ENCODE assay signal across 21 mouse cellular contexts in the genomic region with DNA sequence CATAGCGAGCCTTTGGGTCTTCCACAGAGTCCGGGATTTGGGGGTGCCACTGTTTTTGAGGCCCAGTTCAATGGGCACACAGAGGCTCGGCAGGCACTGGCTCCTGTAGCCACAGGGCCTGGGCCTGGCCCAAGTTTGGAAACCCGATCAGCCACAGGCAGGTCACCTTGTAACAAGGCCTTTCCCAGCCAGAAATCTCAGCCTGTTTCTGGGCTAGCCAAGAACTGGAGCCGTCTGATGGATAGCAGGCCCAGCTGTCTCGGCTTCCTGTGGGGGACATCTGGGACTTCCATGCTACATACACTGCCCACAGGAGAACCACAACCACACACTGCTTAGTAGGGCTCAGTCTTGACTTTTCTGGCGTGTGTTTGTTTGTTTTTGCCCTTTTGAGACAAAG. TPM values are rescaled to one million over a fixed set of nuclear protein-coding genes. Genes with fewer than 3 reads are reported as not detected.
A peak's percentile ranks its signal among the peaks of the same experiment; 100 is the strongest.
DNase-seq lines count a peak whose midpoint lies in the region; ATAC-seq lines count a peak whose summit lies in the region.
"Had no signal": no experiment of that assay in that cellular context is flagged by ENCODE, and none has a peak within 500 bp of the region (broad histone marks: within the 10 kb centered on the region; RNA-seq: fewer than 3 reads in every experiment).

No protein-coding gene starts in this region.

- no peak for DNase-seq in heart, embryonic 10.5 days (ENCODE audit: low spot score)
- peak; percentile 18 for DNase-seq in thymus, postnatal 4 days
- DNase-seq in thymus, postnatal 36 days, result no peak
- peak; percentile 69 for DNase-seq in gastrocnemius, postnatal 10 days
- no peak for DNase-seq in B cell, adult 2 months
- DNase-seq: adrenal gland, postnatal 36 days; cerebellum, adult 11 months; cerebellum, adult 9-11 months; kidney, adult 9 months; kidney, postnatal 14 days; lung, postnatal 4 days had no signal

- no peak overlapping the region for H3K9ac ChIP-seq in heart, embryonic 11.5 days (ENCODE audit: low read depth, low read length)
- H3K9ac ChIP-seq: forebrain, embryonic 12.5 days; heart, embryonic 15.5 days; intestine, embryonic 15.5 days; limb, embryonic 13.5 days; midbrain, embryonic 15.5 days had no signal

- H3K4me3 ChIP-seq in heart, embryonic 10.5 days, result no peak overlapping the region
- H3K4me3 ChIP-seq in heart, embryonic 11.5 days (ENCODE audit: low read depth, low read length), result no peak overlapping the region
- H3K4me3 ChIP-seq: forebrain, embryonic 12.5 days; heart, embryonic 15.5 days; hindbrain, embryonic 10.5 days; intestine, embryonic 15.5 days; limb, embryonic 13.5 days; midbrain, embryonic 15.5 days had no signal

- H3K9me3 ChIP-seq in heart, embryonic 10.5 days, result no peaks in the 10 kb centered on the region
- H3K9me3 ChIP-seq in heart, embryonic 11.5 days (replicated peaks; ENCODE audit: control insufficient read depth, low read length), result no peaks in the 10 kb centered on the region
- H3K9me3 ChIP-seq: forebrain, embryonic 12.5 days; heart, embryonic 15.5 days; hindbrain, embryonic 10.5 days; intestine, embryonic 15.5 days; limb, embryonic 13.5 days; midbrain, embryonic 15.5 days had no signal

- no peak for ATAC-seq in heart, embryonic 11.5 days (replicated peaks; ENCODE audit: insufficient number of reproducible peaks, low FRiP score, low TSS enrichment)
- ATAC-seq in megakaryocyte progenitor cell, adult 5-6 weeks (replicated peaks; ENCODE audit: poor library complexity), result no peak
- ATAC-seq: CD4-positive, CD25-positive, alpha-beta regulatory T cell, adult 4 months; hindbrain, embryonic 16.5 days; intestine, embryonic 15.5 days; midbrain, embryonic 15.5 days had no signal

- no peaks in the 10 kb centered on the region for H3K36me3 ChIP-seq in heart, embryonic 10.5 days
- no peaks in the 10 kb centered on the region for H3K36me3 ChIP-seq in heart, embryonic 11.5 days (ENCODE audit: control insufficient read depth, insufficient read depth, low read length)
- H3K36me3 ChIP-seq: forebrain, embryonic 12.5 days; heart, embryonic 15.5 days; hindbrain, embryonic 10.5 days; intestine, embryonic 15.5 days; limb, embryonic 13.5 days; midbrain, embryonic 15.5 days had no signal

- peak overlapping the region; percentile 72 for H3K27ac ChIP-seq in heart, embryonic 10.5 days
- no peak overlapping the region for H3K27ac ChIP-seq in heart, embryonic 11.5 days (ENCODE audit: low read depth, low read length)
- H3K27ac ChIP-seq: forebrain, embryonic 12.5 days; heart, embryonic 15.5 days; hindbrain, embryonic 10.5 days; intestine, embryonic 15.5 days; limb, embryonic 13.5 days; midbrain, embryonic 15.5 days had no signal

- WGBS in heart, embryonic 10.5 days, result 70% methylated on average over 7 of the region's 7 CpGs
- 66% methylated on average over 7 of the region's 7 CpGs for WGBS in heart, embryonic 11.5 days (ENCODE audit: insufficient replicate concordance)

- no peaks in the 10 kb centered on the region for H3K27me3 ChIP-seq in heart, embryonic 10.5 days (ENCODE audit: insufficient read depth, poor library complexity, severe bottlenecking)
- H3K27me3 ChIP-seq in heart, embryonic 11.5 days (ENCODE audit: control insufficient read depth, insufficient read depth, low read length), result no peaks in the 10 kb centered on the region
- H3K27me3 ChIP-seq: forebrain, embryonic 12.5 days; heart, embryonic 15.5 days; intestine, embryonic 15.5 days; limb, embryonic 13.5 days; midbrain, embryonic 15.5 days had no signal

- H3K4me2 ChIP-seq in heart, embryonic 11.5 days, result no peak overlapping the region
- H3K4me2 ChIP-seq: forebrain, embryonic 12.5 days; heart, embryonic 15.5 days; intestine, embryonic 15.5 days; limb, embryonic 13.5 days; midbrain, embryonic 15.5 days had no signal

- H3K4me1 ChIP-seq in heart, embryonic 10.5 days, result peaks cover 20% of the 10 kb centered on the region
- peaks cover 10% of the 10 kb centered on the region for H3K4me1 ChIP-seq in heart, embryonic 11.5 days (ENCODE audit: control insufficient read depth, insufficient read depth, low read length)
- H3K4me1 ChIP-seq: forebrain, embryonic 12.5 days; midbrain, embryonic 15.5 days had no signal

RNA-seq across cellular contexts. Expression of a gene that starts 10.0 kb away (rescaled TPM):
- polyA plus RNA-seq in heart, embryonic 10.5 days (2016; fragmentation: Nextera tagmentation; extraction: Ambion mirVana), result 6,505 and 8,921 TPM in 2 replicates
- 7,480 and 8,290 TPM in 2 replicates for polyA plus RNA-seq in heart, embryonic 11.5 days (2014; fragmentation: Nextera tagmentation; extraction: Ambion mirVana)
- total RNA-seq in gastrocnemius, postnatal 10 days (2021), result 1,000 to 10,000 TPM; 1,451 to 1,869 TPM
- total RNA-seq in megakaryocyte progenitor cell, adult 5-6 weeks (2015), result 5,014 and 5,318 TPM in 2 replicates
- total RNA-seq in megakaryocyte progenitor cell, adult 5-6 weeks (2017), result 3,372 and 3,558 TPM in 2 replicates

RNA-seq across cellular contexts. Expression of a gene that starts 21.4 kb away (rescaled TPM):
- polyA plus RNA-seq in heart, embryonic 10.5 days (2016; fragmentation: Nextera tagmentation; extraction: Ambion mirVana), result 13.4 and 14.6 TPM in 2 replicates
- polyA plus RNA-seq in heart, embryonic 11.5 days (2014; fragmentation: Nextera tagmentation; extraction: Ambion mirVana), result 7.0 and 8.0 TPM in 2 replicates
- total RNA-seq in gastrocnemius, postnatal 10 days (2021), result 1 to 10 TPM; 7.1 to 8.4 TPM
- 1.9 and 2.2 TPM in 2 replicates for total RNA-seq in megakaryocyte progenitor cell, adult 5-6 weeks (2015)
- 2.4 and 2.6 TPM in 2 replicates for total RNA-seq in megakaryocyte progenitor cell, adult 5-6 weeks (2017)

RNA-seq across cellular contexts. Expression of a gene that starts 43.5 kb away (rescaled TPM):
- 254 and 329 TPM in 2 replicates for polyA plus RNA-seq in heart, embryonic 10.5 days (2016; fragmentation: Nextera tagmentation; extraction: Ambion mirVana)
- polyA plus RNA-seq in heart, embryonic 11.5 days (2014; fragmentation: Nextera tagmentation; extraction: Ambion mirVana), result 180 and 186 TPM in 2 replicates
- total RNA-seq in gastrocnemius, postnatal 10 days (2021), result 100 to 1,000 TPM in 1 of 2 experiments, 10 to 100 TPM in 1; 94.0 to 121 TPM
- 0.20 TPM in 1 of 2 replicates, not detected in the other for total RNA-seq in megakaryocyte progenitor cell, adult 5-6 weeks (2015)
- 0.10 TPM in 1 of 2 replicates, not detected in the other for total RNA-seq in megakaryocyte progenitor cell, adult 5-6 weeks (2017)

Comparison
In these comparisons a context has a peak if more than half of its experiments do, and no peak if none do; other contexts are left out.
1. DNase-seq: peak in thymus, postnatal 4 days (single experiment) and gastrocnemius, postnatal 10 days (single experiment); none in heart, embryonic 10.5 days (single experiment), thymus, postnatal 36 days (0 of 2) and B cell, adult 2 months (0 of 2).
2. RNA of a gene that starts 43.5 kb away (total RNA-seq): 94.0 to 121 TPM in gastrocnemius, postnatal 10 days; 0.10 to 0.20 TPM in megakaryocyte progenitor cell, adult 5-6 weeks; every median in the first group is over 10 times any median in the second.